Mouse (Mus musculus): ENCODE measurements around the gene Zfp592. TPM values are rescaled to one million over a fixed set of nuclear protein-coding genes. Genes with fewer than 3 reads are reported as not detected.
A peak's percentile ranks its signal among the peaks of the same experiment; 100 is the strongest.

Zfp592 gene
- polyA plus RNA-seq, 1 experiment from 2014 or later: 12.4 TPM

DNA sequence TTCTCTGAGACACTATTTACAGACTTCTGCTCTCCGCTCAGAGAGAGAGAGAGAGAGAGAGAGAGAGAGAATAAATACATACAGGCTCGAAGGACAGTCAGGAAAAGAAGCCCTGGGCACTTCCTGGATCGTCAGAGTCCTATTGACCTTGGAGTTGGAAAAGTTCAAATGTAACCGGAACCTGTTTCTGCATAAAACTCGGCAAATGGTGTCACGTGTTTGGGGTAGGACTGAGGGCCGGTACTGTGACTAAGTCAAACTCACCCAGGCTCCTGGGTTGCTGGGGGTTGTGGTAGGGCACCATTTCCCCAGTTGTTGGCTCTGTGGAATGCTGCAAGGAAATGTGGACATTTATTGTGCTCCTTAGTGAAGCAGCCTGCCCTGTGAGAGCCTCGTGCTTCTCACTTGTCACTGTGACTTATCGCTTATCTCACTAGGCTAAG is 65.3 kb downstream of the Zfp592 start:
- Histone ChIP-seq H3K4me3 (replicated peaks) (no peak overlapping the region), H3K9ac (no peak overlapping the region), H3K27ac (replicated peaks) (no peak overlapping the region), H3K9me3 (replicated peaks) (no peaks in the 10 kb centered on the region), H3K36me3 (no peaks in the 10 kb centered on the region), H3K4me1 (no peaks in the 10 kb centered on the region), H3K4me2 (replicated peaks) (no peak overlapping the region), H3K27me3 (no peaks in the 10 kb centered on the region)
- ATAC-seq (ENCODE audit: insufficient number of reproducible peaks, low FRiP score, low TSS enrichment, low read depth): no peak
- 36% methylated on average over 9 of the region's 9 CpGs for WGBS

GRCm38 (mm10) chr7:81059388-81059787 is 65.9 kb downstream of the Zfp592 start:
- H3K27ac ChIP-seq (replicated peaks): no peak overlapping the region
- WGBS: 70% methylated on average over 5 of the region's 5 CpGs

GRCm38 (mm10) chr7:81060908-81061307 is 67.4 kb downstream of the Zfp592 start:
- no peak overlapping the region for H3K4me3 ChIP-seq (replicated peaks)
- H3K27ac ChIP-seq (replicated peaks): no peak overlapping the region
- ATAC-seq (ENCODE audit: insufficient number of reproducible peaks, low FRiP score, low TSS enrichment, low read depth): no peak
- H3K4me2 ChIP-seq (replicated peaks): no peak overlapping the region
- H3K27me3 ChIP-seq: no peaks in the 10 kb centered on the region
- no peaks in the 10 kb centered on the region for H3K36me3 ChIP-seq
- no peak overlapping the region for H3K9ac ChIP-seq
- WGBS: 71% methylated on average over 2 of the region's 2 CpGs
- no peaks in the 10 kb centered on the region for H3K4me1 ChIP-seq
- no peaks in the 10 kb centered on the region for H3K9me3 ChIP-seq (replicated peaks)

More at GRCm38 (mm10) chr7:81059388-81059787, 65.9 kb downstream of the Zfp592 start:
- H3K4me3 ChIP-seq (replicated peaks): no peak overlapping the region
- H3K27me3 ChIP-seq: no peaks in the 10 kb centered on the region
- no peaks in the 10 kb centered on the region for H3K9me3 ChIP-seq (replicated peaks)
- H3K9ac ChIP-seq: no peak overlapping the region
- H3K36me3 ChIP-seq: no peaks in the 10 kb centered on the region
- H3K4me1 ChIP-seq: no peaks in the 10 kb centered on the region
- no peak for ATAC-seq (ENCODE audit: insufficient number of reproducible peaks, low FRiP score, low TSS enrichment, low read depth)
- H3K4me2 ChIP-seq (replicated peaks): no peak overlapping the region

DNA sequence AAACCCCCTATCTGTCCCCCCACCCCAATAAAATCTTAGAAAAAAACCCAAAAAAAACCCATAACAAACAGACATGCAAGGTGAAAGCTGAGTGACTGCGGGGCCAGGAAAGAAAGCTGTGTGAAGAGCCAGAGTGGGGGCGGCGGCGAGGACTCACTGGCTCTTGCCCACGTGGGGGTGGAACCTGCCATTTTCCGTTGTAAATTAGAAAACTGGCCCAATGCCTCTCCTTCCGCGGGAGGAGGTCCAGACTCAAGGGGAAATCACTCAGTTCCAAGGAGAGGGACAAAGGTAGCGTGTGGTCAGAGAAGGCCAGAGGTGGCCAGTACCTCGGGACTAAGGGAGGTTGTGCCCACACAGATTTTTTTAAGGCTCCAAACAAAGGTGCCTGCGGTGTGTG is 68.5 kb downstream of the Zfp592 start:
- no peak overlapping the region for H3K9ac ChIP-seq
- ATAC-seq (ENCODE audit: insufficient number of reproducible peaks, low FRiP score, low TSS enrichment, low read depth): no peak
- WGBS: 81% methylated on average over 11 of the region's 11 CpGs

DNA sequence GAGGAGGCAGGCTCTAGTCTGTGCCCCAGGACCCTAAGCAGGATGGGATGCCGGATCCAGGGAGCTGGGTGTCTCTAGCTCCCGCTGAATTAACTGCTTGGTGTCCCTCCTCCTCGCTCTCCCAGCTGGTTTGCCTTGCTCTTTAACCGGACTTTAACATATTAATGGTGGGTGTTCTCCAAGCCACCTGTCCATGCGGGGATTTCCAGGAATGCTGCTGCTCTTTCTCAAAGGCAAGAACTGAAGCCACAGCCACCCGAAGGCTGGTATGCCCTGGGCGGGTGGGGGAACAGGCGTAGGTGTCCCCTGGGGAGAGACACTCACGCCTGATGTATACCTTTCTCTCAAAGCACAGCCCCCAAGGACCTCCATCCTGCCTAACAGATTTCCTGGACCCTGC is 69.9 kb downstream of the Zfp592 start:
- WGBS: 77% methylated on average over 9 of the region's 9 CpGs
- Histone ChIP-seq H3K9me3 (replicated peaks) (no peaks in the 10 kb centered on the region), H3K4me1 (0 out of 2 replicates have a peak, but pooled peaks cover 5% of the 10 kb centered on the region), H3K27ac (replicated peaks) (no peak overlapping the region), H3K27me3 (no peaks in the 10 kb centered on the region), H3K9ac (no peak overlapping the region), H3K4me2 (replicated peaks) (no peak overlapping the region), H3K4me3 (replicated peaks) (no peak overlapping the region), H3K36me3 (no peaks in the 10 kb centered on the region)
- ATAC-seq (ENCODE audit: insufficient number of reproducible peaks, low FRiP score, low TSS enrichment, low read depth): no peak

More for the DNA sequence above, 68.5 kb downstream of the Zfp592 start:
- Histone ChIP-seq H3K4me3 (replicated peaks) (no peak overlapping the region), H3K9me3 (replicated peaks) (no peaks in the 10 kb centered on the region), H3K27ac (replicated peaks) (no peak overlapping the region), H3K27me3 (no peaks in the 10 kb centered on the region), H3K4me2 (replicated peaks) (no peak overlapping the region), H3K4me1 (0 out of 2 replicates have a peak, but pooled peaks cover 4% of the 10 kb centered on the region), H3K36me3 (no peaks in the 10 kb centered on the region)

DNA sequence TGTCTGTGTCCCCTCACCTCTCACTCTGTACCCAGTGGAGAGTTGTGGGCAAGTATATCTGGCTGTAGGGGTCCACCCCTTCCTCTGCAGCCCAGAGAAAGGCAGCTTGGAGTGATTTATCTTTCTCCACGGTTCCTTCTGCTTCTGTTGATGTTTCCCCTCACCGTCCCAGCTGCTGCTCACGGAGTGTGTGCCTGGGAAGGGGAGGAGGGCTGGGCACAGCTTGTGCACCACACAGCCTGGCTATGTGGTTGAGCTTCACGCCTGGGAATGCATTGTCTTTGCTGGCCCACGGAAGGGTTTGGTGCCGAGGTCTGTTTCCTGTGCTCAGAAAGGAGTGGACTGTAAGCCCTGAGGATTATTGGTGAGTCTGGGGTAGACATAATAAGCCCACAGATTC is 73.2 kb downstream of the Zfp592 start:
- H3K4me1 ChIP-seq: 0 out of 2 replicates have a peak, but pooled peaks cover 5% of the 10 kb centered on the region
- no peak overlapping the region for H3K4me2 ChIP-seq (replicated peaks)
- H3K9me3 ChIP-seq (replicated peaks): no peaks in the 10 kb centered on the region
- no peak overlapping the region for H3K9ac ChIP-seq
- H3K4me3 ChIP-seq (replicated peaks): no peak overlapping the region
- H3K27me3 ChIP-seq: no peaks in the 10 kb centered on the region
- ATAC-seq (ENCODE audit: insufficient number of reproducible peaks, low FRiP score, low TSS enrichment, low read depth): no peak
- H3K36me3 ChIP-seq: no peaks in the 10 kb centered on the region
- WGBS: 26% methylated on average over 6 of the region's 6 CpGs
- no peak overlapping the region for H3K27ac ChIP-seq (replicated peaks)

DNA sequence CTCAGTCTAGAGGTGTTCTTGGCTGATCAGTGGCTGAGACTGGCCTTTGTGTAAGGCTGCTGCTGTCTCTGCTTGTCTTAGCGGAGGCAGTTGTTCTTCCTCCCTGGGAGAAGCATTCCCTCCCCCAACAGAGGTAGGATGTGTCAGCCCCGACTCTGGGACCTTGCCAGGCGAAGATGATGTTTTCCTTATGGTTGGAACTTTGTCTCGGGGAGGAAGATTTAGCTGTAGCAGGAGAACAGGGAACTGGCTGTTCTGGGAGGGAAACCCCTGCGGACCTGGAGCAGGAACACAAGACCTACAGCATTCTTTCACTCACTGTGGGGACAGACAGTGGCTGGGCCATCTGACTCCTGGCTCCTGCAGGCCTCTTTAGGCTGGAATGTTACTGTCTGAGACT is 79.0 kb downstream of the Zfp592 start:
- H3K4me3 ChIP-seq (replicated peaks): no peak overlapping the region
- H3K27ac ChIP-seq (replicated peaks): peak overlapping the region; percentile 31; the same call in 1 of the 2 replicates
- WGBS: 21% methylated on average over 5 of the region's 5 CpGs
- no peak overlapping the region for H3K9ac ChIP-seq
- H3K4me1 ChIP-seq: peaks cover 12% of the 10 kb centered on the region
- H3K9me3 ChIP-seq (replicated peaks): no peaks in the 10 kb centered on the region
- no peak for ATAC-seq (ENCODE audit: insufficient number of reproducible peaks, low FRiP score, low TSS enrichment, low read depth)
- no peaks in the 10 kb centered on the region for H3K36me3 ChIP-seq
- H3K27me3 ChIP-seq: no peaks in the 10 kb centered on the region
- no peak overlapping the region for H3K4me2 ChIP-seq (replicated peaks)

DNA sequence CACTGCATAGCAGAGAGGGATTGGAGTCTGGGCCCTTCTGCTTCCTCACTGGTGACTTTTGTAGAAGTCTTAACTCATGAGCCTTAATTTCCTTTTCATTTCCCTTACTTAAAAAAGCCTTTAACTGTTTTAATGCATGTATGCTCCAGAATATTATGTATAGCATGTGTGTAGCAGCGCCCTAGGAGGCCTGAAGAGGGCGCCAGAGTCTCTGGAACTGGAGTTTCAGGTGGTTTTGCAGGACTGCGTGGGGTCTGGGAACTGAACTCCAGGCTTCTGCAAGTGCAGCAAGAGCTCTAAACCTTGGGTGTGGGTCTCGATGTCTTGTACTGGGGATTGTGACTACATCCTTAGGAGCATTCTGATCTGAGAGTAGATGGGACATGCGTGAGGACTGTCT is 79.8 kb downstream of the Zfp592 start:
- Histone ChIP-seq H3K9me3 (replicated peaks) (no peaks in the 10 kb centered on the region), H3K4me3 (replicated peaks) (no peak overlapping the region), H3K27ac (replicated peaks) (no peak overlapping the region), H3K36me3 (no peaks in the 10 kb centered on the region), H3K27me3 (no peaks in the 10 kb centered on the region), H3K9ac (no peak overlapping the region), H3K4me2 (replicated peaks) (no peak overlapping the region), H3K4me1 (peaks cover 12% of the 10 kb centered on the region)
- no peak for ATAC-seq (ENCODE audit: insufficient number of reproducible peaks, low FRiP score, low TSS enrichment, low read depth)
- 87% methylated on average over 5 of the region's 5 CpGs for WGBS

GRCm38 (mm10) chr7:81074546-81074945 is 81.1 kb downstream of the Zfp592 start:
- ATAC-seq (ENCODE audit: insufficient number of reproducible peaks, low FRiP score, low TSS enrichment, low read depth): 0 out of 2 replicates have a peak, but pooled peaks have one; percentile 45
- 38% methylated on average over 9 of the region's 9 CpGs for WGBS
- no peak overlapping the region for H3K27ac ChIP-seq (replicated peaks)

DNA sequence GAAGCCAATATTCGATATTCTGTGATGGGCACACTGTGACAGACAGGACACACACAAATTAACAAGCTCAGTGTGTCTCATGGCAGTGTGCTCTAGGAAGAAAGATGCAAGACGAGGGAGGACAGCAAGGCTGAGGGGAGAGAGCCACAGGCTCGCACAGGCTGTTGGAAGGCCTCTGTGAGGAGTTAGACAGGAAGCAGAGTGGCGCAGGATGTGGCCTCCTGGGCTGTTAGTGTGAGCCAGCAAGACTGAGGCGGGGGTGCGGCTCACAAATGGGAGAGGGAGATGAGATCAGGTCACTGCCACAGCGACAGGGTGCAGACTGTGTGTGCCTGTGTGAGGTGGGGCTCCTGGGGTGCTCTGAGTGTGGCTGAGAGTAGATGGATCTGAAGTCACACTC is 81.8 kb downstream of the Zfp592 start:
- no peak for ATAC-seq (ENCODE audit: insufficient number of reproducible peaks, low FRiP score, low TSS enrichment, low read depth)
- WGBS: 49% methylated on average over 7 of the region's 7 CpGs

More at GRCm38 (mm10) chr7:81074546-81074945, 81.1 kb downstream of the Zfp592 start:
- Histone ChIP-seq H3K27me3 (no peaks in the 10 kb centered on the region), H3K9me3 (replicated peaks) (no peaks in the 10 kb centered on the region), H3K36me3 (no peaks in the 10 kb centered on the region), H3K4me2 (replicated peaks) (no peak overlapping the region), H3K9ac (no peak overlapping the region), H3K4me1 (peaks cover 12% of the 10 kb centered on the region), H3K4me3 (replicated peaks) (no peak overlapping the region)

DNA sequence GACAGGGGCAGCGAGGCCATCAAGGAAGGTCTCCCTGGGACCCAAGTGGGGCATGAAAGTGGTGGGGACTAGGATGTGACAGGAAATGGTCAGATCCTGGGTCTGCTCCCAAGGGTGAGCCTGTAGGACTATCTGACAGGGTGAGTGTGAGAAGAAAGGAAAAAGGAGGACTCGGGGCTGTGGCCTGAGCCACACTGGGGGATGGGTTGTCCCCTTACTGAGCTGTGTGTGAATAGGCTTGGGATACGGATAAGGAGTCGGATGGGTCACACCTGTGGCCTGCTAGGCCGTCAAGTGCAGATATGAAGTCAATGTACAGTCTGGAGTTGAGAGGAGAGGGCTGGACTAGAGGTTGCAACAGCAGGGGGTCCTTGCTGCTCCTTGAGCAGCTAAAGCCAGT is 82.3 kb downstream of the Zfp592 start:
- Histone ChIP-seq H3K36me3 (no peaks in the 10 kb centered on the region), H3K9ac (no peak overlapping the region), H3K4me2 (replicated peaks) (no peak overlapping the region), H3K27me3 (no peaks in the 10 kb centered on the region), H3K9me3 (replicated peaks) (no peaks in the 10 kb centered on the region), H3K4me1 (peaks cover 12% of the 10 kb centered on the region), H3K4me3 (replicated peaks) (no peak overlapping the region), H3K27ac (replicated peaks) (no peak overlapping the region)
- 91% methylated on average over 5 of the region's 5 CpGs for WGBS
- ATAC-seq (ENCODE audit: insufficient number of reproducible peaks, low FRiP score, low TSS enrichment, low read depth): no peak

More for the DNA sequence above, 81.8 kb downstream of the Zfp592 start:
- Histone ChIP-seq H3K9me3 (replicated peaks) (no peaks in the 10 kb centered on the region), H3K27ac (replicated peaks) (no peak overlapping the region; the same call in 1 of the 2 replicates), H3K36me3 (no peaks in the 10 kb centered on the region), H3K4me2 (replicated peaks) (no peak overlapping the region), H3K27me3 (no peaks in the 10 kb centered on the region), H3K4me1 (peaks cover 12% of the 10 kb centered on the region), H3K4me3 (replicated peaks) (no peak overlapping the region), H3K9ac (no peak overlapping the region)

GRCm38 (mm10) chr7:81077009-81077408 is 83.5 kb downstream of the Zfp592 start:
- H3K9ac ChIP-seq: no peak overlapping the region
- no peaks in the 10 kb centered on the region for H3K36me3 ChIP-seq
- peaks cover 12% of the 10 kb centered on the region for H3K4me1 ChIP-seq
- H3K4me2 ChIP-seq (replicated peaks): no peak overlapping the region
- H3K9me3 ChIP-seq (replicated peaks): no peaks in the 10 kb centered on the region
- 69% methylated on average over 6 of the region's 6 CpGs for WGBS
- no peak overlapping the region for H3K4me3 ChIP-seq (replicated peaks)
- H3K27ac ChIP-seq (replicated peaks): no peak overlapping the region
- no peaks in the 10 kb centered on the region for H3K27me3 ChIP-seq
- no peak for ATAC-seq (ENCODE audit: insufficient number of reproducible peaks, low FRiP score, low TSS enrichment, low read depth)
